Mouse (Mus musculus) gastrocnemius, adult 2 months (tissue): Measurements from ENCODE around the gene Aph1b. TPM values are rescaled to one million over a fixed set of nuclear protein-coding genes. Genes with fewer than 3 reads are reported as not detected.
"Not testable (repeated sequence)": the region's sequence is repeated elsewhere in the genome, so short reads cannot be mapped to it uniquely, and the experiment has no call there.

Experiments used
- DNase-seq: peaks from one replicate; pipeline ENCODE4 v3.0.0; 2022
- H3K27ac ChIP-seq: fragments of 200-600 bp; 2 replicates; pipeline ENCODE4 v1.8.1; 2022; ENCODE audit warnings: mild to moderate bottlenecking
- H3K4me3 ChIP-seq: fragments of 200-600 bp; 2 replicates; pipeline ENCODE4 v1.8.1; 2022; ENCODE audit warnings: mild to moderate bottlenecking, moderate library complexity
- CTCF ChIP-seq: fragments of 200-600 bp; IDR thresholded peaks from 2 replicates; pipeline ENCODE4 v1.8.1; 2022; ENCODE audit warnings: antibody characterized with exemption, mild to moderate bottlenecking, moderate library complexity
- intact Hi-C: fragments of 180-260 bp; cut with DNase I; formaldehyde crosslinking; loops from one replicate; pipeline ENCODE4 v1.15.1; 2025
- long read RNA-seq, 2 experiments: library from polyadenylated mRNA; stranded (forward); transcript quantifications; one replicate each; pipeline ENCODE4 v2.0.0; 2021
- total RNA-seq, 2 experiments: library from RNA; stranded (reverse); gene quantifications; 2 replicates each; pipeline ENCODE4 v1.2.3; 2021

Gene Aph1b
- 1 to 10 TPM; 1.1 to 2.0 TPM for total RNA-seq
- long read RNA-seq, experiment 1, full-length matches to known transcripts = 4 of 4 reads
- long read RNA-seq, experiment 1, partial matches to known transcripts = 0 of 4 reads
- long read RNA-seq, experiment 1, other reads (novel, unspliced or antisense) = 0 of 4 reads
- long read RNA-seq, experiment 2, full-length matches to known transcripts = 1 of 2 reads
- long read RNA-seq, experiment 2, partial matches to known transcripts = 0 of 2 reads
- long read RNA-seq, experiment 2, other reads (novel, unspliced or antisense) = 1 of 2 reads

DNA sequence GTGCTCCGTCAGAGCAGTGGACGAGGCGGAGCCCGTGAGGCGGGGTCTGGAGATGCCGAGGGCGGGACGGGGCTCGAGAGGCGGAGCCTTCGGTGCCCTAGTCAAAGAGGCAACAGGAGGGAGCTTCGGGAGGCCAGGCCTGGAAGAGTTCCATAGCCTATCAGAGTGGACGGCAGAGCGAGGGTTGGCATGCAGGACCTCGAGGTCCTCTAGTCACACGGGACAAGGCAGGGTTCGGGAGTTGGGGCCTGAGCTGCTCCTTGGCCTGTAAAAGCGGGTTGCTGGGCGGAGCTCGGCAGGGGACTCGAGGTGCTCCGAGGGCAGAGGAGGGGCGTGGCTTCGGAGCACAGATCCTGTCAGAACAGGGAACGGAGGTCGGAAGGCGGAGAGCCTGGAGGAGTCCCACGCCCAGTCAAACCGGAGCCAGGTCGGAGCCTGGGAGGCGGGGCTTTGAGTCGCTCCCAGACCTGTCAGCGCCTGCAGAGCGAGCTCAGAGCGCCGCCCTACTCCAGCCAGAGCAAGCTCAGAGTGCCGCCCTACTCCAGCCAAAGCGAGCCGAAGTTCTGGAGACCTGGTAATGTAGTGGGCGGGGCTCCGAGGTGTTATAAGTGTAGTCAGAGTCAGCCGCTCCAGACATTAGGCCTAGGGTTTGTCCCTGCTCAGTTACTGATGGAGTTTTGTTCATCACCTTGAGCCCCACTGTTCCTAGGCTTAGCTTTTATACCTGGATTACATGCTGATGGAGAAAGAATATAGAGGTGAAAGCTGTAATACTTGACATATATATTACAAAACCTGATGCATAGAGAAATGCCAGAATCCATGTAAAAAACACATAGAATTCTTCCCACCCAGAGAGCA lies at the start of gene Aph1b:
Gene Aph1b, minus strand, starts transcription at position 27 of the 861 bp plus-strand sequence.
- intact Hi-C loops = loop anchor here (5.0 kb wide), 1 partner anchor 283 kb away; the partner anchor contains the start of gene Fbxl22
- no peak for TF ChIP-seq CTCF
- Histone ChIP-seq H3K4me3 (peak within 1 kb of the TSS; percentile 76), H3K27ac (peak within 1 kb of the TSS; percentile 93)
- DNase-seq = peak; percentile 98

DNA sequence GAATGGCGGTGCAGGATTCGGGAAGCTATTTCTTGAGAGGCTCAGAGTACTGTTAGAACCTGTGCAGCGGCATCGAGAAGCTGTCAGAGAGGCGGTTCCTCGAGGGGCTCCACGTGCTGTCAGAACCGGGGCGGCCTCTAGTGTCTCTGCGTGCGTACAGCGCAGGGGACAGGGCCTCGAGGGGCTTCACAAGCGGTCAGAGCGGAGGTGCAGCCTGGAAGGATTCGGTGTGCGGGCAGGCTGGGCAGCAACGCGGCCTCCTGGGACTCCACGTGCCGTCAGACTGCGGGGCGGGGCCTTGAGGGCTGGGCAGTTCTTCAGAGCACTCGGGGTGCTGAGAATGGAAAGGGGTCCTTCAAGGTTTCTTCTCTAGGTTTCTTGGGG lies 39.8 kb upstream of the Aph1b start:
- Histone ChIP-seq H3K27ac (peak overlapping the region; percentile 87), H3K4me3 (peak overlapping the region; percentile 91)
- TF ChIP-seq CTCF = 0 out of 2 replicates have a peak, but pooled peaks have one; percentile 11
- intact Hi-C loops = loop anchor here (5.0 kb wide), 3 partner anchors 82 to 142 kb away; partner anchors contain the start of genes Lactb and Rab8b
- peak; percentile 69 for DNase-seq

DNA sequence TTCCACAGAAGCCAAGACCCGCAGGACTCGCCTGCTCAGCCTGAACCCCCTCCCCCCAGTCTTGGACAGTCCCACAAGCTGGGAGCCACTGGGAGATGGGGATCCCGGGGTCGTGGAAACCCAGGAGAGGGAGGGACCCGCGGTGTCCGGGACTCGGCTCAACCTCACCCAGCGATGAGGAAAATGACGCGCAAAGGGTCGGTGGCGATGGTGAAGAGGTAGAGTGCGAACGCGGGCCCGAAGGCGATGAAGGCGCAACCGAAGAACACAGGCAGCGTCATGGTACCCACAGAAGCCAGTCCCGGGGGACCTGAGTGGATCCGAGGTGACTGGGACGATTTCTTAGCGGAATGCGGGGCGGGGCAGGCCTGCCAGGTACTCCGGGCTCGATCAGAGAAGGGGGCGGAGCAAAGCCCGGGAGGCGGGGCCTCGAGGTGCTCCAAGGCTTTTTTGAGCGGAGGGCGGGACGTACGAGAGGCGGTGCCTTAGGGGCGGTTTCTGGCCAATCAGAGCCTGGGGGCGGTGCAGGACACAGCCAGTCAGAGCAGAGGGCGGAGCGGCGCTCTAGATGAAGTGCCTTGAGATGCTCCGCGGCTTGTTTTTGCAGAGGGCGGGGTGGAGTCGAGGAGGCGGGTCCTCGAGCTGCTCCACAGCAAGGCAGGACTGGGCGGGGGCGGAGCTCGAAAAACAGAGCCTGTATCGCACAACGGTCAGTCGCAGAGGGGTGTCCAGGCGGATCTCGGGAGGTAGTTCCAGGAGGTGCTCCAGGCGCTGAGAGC lies 39.2 kb upstream of the Aph1b start, which contains the start of gene Aph1c:
Gene Aph1c, minus strand, starts transcription at position 409 of the 779 bp plus-strand sequence.
- intact Hi-C loops = loop anchor here (5.0 kb wide), 4 partner anchors 83 to 322 kb away; partner anchors contain the start of genes Fbxl22, Lactb and Rab8b
- DNase-seq = peak; percentile 99
- Histone ChIP-seq H3K27ac (peak within 1 kb of the TSS; percentile 87), H3K4me3 (peak within 1 kb of the TSS; percentile 91)
- no peak for TF ChIP-seq CTCF

DNA sequence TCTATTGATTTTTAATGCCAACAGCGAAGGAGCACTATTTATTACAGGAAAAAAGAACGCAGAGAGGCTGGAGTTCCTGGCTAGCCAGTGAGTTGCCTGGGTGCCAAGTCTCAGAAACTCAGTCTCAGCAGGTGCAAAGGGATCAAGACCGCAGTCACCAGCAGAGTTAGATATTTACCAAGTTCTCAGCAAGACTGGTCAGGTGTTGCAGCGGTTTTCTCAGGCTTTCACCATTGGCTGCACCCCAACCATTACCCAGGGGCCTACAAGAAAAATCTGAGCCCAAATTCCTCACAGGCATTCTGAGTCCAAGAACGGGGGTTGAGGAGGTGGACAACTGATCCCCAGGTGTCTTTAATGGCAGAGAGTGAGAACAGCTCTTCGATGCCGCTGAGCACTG lies 38.6 kb upstream of the Aph1b start:
- intact Hi-C loops = loop anchor here (5.0 kb wide), 1 partner anchor 322 kb away; the partner anchor contains the start of gene Fbxl22
- Histone ChIP-seq H3K27ac (peak overlapping the region; percentile 73), H3K4me3 (peak overlapping the region; percentile 91)
- TF ChIP-seq CTCF = no peak; the same call in 1 of the 2 replicates
- DNase-seq = peak; percentile 33

DNA sequence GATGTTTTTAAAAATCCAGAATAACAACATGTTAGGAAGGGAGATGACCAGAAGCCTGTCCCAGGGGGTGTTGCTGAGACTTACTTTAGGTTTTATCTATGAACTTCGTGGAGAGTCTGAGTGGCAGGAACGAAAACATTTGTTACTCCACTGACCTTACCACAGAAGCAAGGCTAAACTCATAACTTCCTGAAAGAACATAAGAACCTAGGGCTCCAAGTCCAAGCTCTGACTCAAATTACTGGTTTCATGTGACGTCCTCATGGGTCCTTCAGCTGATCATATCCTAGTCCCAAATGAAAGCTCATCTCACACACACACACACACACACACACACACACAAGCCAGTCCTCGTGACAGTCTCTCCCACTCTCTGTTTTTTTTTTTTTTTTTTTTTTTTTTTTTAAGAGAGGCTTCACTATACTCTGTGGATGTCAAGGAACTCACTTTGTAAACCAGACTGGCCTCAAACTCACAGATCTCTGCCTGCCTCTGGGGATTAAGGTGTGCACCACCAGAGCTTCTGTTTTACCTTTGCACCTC lies 37.1 kb upstream of the Aph1b start:
- no peak for DNase-seq
- intact Hi-C loops = loop anchor here (5.0 kb wide), 1 partner anchor 320 kb away; the partner anchor contains the start of gene Fbxl22
- no peak overlapping the region for H3K27ac ChIP-seq
- no peak overlapping the region for H3K4me3 ChIP-seq
- TF ChIP-seq CTCF = no peak

DNA sequence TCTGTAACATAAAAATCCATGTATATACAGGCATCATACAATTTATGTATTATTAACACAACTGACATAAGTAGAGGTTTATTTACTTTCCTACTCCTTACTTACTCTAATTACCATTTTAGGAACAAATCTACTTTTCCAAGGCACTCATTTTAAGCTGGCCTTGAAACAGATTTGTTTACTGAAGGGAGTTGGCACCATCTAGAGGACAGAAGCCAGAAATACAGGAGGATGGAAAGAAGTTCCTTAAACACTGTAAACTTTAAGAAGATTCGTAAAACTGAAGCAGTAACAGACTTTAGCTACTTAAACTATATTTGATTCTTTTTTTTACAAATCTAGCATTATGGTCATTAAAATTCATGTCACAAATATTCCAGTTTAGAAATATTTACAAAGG lies 30.7 kb upstream of the Aph1b start:
- Histone ChIP-seq H3K4me3 (no peak overlapping the region), H3K27ac (no peak overlapping the region)
- DNase-seq = no peak
- intact Hi-C loops = loop anchor here (5.0 to 10.0 kb wide), 3 partner anchors 179 to 681 kb away; no protein-coding TSS in a partner anchor
- TF ChIP-seq CTCF = peak; percentile 79

DNA sequence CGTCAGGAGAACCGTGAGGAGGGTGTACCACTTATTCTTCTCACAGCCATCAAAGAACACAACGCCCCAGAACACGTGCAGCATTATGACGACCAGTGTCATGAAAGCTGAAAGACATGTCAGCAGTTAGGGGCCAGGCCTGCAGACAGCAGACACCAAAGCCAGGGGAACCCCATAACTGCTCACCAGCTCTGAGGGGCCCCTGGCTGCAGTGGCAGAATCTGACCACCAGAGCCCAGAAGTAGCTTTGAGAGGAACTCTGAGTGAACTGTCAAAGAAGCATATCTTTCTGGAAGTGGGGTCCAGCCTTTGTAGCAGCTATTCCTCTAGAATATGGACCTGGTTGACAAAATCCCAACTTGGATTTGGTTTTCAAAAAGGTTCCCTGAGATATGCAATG lies 27.0 kb upstream of the Aph1b start:
- H3K27ac ChIP-seq, DNase-seq, H3K4me3 ChIP-seq: not testable (repeated sequence)
- intact Hi-C loops = loop anchor here (10.0 kb wide), 1 partner anchor 677 kb away; no protein-coding TSS in a partner anchor

DNA sequence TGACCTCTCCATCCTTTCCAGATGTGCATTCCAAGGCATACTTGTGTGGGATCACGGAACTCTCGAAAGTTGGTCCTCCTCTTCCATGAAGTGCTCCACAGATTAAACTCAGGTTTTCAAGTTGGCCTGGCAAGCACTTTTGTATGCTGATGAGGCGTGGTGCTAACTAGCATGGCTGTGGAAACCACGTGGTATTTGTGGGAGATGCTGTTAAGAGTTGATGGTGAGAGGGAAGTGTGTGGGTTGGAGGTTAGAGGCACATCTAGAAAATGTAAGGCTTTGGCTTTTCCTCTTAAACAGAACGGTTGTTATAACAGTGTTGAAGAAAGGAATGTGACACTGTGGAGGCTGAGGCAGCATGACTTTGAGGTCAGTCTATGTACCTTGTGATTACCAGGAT lies 25.7 kb upstream of the Aph1b start:
- TF ChIP-seq CTCF = no peak
- intact Hi-C loops = loop anchor here (10.0 kb wide), 1 partner anchor 676 kb away; no protein-coding TSS in a partner anchor
- Histone ChIP-seq H3K4me3 (no peak overlapping the region), H3K27ac (no peak overlapping the region)
- DNase-seq = no peak

DNA sequence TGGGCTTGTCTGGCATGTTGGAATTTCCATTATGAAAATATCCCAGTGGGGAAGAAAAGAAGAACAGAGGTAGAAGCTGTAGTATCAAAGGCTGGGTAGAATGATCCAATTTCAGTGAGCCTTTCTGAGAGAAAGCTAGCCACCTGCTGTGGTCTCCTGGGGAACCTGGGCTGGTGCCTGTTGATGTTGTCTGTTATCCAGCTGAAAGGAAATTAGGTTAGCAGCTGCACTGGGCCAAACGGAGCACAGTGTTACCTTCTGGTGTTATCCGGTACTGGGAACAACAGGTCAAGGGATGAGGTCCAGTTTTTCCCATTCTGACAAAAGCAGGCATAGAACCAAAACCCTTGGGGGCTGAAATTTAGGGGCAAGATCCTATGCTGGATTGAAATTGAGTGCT lies 18.1 kb upstream of the Aph1b start:
- Histone ChIP-seq H3K27ac (no peak overlapping the region), H3K4me3 (no peak overlapping the region)
- intact Hi-C loops = no loop called here
- DNase-seq = no peak
- TF ChIP-seq CTCF = no peak

DNA sequence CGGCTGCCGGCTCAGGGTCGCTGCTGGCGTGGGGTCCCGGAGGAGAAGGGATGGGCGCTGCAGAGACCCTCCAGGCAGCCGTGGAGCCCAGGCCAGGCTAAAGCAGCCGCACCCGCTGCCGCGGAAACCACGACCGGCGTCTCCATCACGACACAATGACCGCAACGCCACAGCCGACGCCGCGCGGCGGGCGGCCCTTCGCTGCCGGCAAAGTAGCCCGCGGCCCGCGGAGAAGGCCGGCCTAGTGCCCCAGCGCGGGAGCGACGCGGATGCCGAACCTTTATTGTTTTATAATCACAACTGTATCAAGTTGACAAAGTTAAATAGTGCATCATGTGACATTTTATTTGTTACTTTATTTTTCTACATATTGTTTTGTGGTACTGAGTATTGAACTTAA lies 10.7 kb upstream of the Aph1b start:
- H3K4me3 ChIP-seq = peak overlapping the region; percentile 30
- DNase-seq, intact Hi-C loops, H3K27ac ChIP-seq: not testable (repeated sequence)

DNA sequence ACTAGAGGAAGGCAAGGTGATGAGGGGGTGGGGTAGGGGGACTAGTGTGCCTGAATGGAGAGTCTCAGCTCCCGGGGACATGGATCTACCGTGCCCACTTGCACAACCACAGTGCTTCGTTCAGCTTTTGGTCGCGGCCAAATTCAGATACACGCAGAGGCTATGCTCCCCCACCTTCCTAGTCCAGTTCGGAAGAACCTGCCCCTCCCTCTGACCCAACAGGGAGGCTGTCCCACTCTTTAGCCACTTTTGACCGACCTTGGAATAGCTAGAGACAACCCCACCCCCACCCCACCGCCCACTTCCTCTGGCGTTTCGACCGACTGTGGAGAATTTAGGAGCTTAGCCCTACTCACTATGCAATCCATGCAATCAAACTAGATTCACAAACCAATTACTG lies 6.7 kb upstream of the Aph1b start:
- Histone ChIP-seq H3K27ac (no peak overlapping the region), H3K4me3 (no peak overlapping the region)
- no peak for DNase-seq
- no peak for TF ChIP-seq CTCF
- intact Hi-C loops = no loop called here

DNA sequence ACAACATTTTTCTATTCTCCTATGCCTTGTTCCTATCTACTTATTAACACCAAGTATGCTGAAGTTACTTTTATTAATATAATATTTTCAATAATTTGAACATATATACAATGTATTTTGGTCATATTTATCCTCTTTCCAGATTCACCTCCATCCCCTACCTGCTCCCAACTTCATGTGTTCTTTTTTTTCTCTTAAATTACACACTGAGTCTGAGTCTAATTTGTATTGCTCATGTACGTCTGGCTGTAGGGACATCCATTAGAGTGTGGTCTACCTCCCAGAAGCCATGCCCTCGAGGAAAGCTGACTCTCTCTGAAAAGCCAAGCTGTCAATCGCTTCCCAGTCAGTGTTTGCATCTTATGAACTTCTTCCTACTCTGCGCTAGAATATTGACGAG lies 1.4 kb upstream of the Aph1b start, which contains the start of gene Gm10647:
Gene Gm10647, plus strand, starts transcription at position 301 of the 400 bp plus-strand sequence.
- intact Hi-C loops = loop anchor here (5.0 kb wide), 1 partner anchor 284 kb away; the partner anchor contains the start of gene Fbxl22
- DNase-seq = no peak
- H3K4me3 ChIP-seq = peak within 1 kb of the TSS; percentile 76
- H3K27ac ChIP-seq = peak within 1 kb of the TSS; percentile 93
- TF ChIP-seq CTCF = no peak
